Mouse (Mus musculus): ENCODE results near the gene Smim23.

The Smim23 gene

GRCm38 (mm10) chr11:32824505-32824904 lies at the start of gene Smim23:
Smim23 (minus strand) TSS chr11:32824605.
- DNase-seq (ENCODE audit: low spot score in 2 of 2): no peak

GRCm38 (mm10) chr11:32868619-32869383 lies 44.4 kb upstream of the Smim23 start:
- DNase-seq (ENCODE audit: low spot score in 2 of 2): no peak

GRCm38 (mm10) chr11:32864615-32865014 lies 40.2 kb upstream of the Smim23 start:
- no peak for DNase-seq (ENCODE audit: low spot score in 2 of 2)

- DNase-seq (ENCODE audit: low spot score in 2 of 2): peak in 1 of 2 experiments; percentile 48
Measured at GRCm38 (mm10) chr11:32857418-32857879, 33.0 kb upstream of the Smim23 start.

DNA sequence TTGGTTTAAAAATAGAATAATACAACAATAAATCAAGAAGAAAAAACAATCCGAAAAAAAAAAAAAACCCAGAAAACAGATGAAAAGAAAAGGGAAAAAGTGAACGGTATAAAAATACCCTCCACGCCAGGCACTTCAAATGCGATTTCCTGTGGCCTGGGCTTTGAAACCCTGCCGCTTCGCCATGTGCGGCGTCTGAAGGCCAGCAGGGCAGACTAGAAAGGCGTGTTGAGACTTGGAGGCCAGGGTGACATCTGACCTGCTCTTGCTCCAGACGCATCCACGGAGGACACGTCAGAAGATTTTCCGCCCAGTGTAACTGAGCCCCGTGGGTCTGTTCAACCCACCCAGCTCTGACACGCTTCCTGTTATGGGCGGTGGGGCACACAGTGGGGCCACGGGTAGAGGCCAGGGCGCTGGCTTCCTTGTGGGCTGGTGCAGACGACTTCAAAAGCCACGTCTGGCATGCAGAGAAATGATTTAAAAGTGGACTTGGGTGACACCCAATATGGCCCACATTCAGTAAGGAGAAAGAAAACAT lies 22.3 kb upstream of the Smim23 start:
- no peak for DNase-seq (ENCODE audit: low spot score in 2 of 2)

GRCm38 (mm10) chr11:32841169-32841568 lies 16.8 kb upstream of the Smim23 start:
- no peak for DNase-seq (ENCODE audit: low spot score in 2 of 2)

DNA sequence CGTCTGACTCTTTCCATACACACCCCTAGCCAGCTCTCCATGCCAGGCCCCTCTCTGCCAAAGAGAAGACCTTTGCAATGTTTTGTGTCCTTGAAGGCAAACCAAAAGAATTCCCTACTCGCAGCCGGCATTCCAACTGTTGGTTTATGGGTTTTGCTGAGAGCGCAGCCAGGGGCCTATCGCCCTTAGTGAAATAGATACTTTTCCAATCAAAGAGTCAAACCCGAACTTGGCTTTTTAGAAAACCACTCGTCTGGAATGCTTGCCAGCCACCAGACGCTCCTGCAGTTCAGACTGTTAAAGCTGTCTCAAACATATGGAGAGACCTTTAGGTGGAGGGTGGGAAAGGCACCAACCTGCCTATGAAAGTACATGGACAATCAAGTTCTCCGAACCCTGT lies 15.9 kb upstream of the Smim23 start:
- no peak for DNase-seq (ENCODE audit: low spot score in 2 of 2)

- DNase-seq (ENCODE audit: low spot score in 2 of 2): no peak
Measured at GRCm38 (mm10) chr11:32835022-32835421, 10.6 kb upstream of the Smim23 start.

- no peak for DNase-seq (ENCODE audit: low spot score in 2 of 2)
Measured at GRCm38 (mm10) chr11:32834367-32834918, 10.0 kb upstream of the Smim23 start.

DNA sequence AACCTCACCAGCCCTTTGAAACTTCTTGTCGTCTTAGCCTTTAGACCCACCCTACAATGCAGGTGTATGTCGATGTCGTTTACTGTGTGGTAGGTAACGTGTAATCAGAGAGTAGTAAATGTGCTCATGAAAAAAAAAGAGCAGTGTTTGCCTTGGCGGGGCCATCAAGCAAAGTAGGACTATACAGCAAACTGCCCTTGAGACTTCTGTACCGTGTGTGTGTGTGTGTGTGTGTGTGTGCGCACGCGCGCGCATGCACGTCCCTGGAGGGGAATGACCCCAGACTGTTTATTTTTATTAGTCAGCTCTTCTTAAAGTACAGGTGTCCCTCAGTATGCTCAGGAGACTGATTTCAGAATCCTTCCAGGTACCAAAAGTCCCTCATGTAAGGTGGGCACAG lies 6.8 kb downstream of the Smim23 start:
- DNase-seq (ENCODE audit: low spot score in 2 of 2): no peak

GRCm38 (mm10) chr11:32814286-32814685 lies 10.1 kb downstream of the Smim23 start:
- no peak for DNase-seq (ENCODE audit: low spot score in 2 of 2)

DNA sequence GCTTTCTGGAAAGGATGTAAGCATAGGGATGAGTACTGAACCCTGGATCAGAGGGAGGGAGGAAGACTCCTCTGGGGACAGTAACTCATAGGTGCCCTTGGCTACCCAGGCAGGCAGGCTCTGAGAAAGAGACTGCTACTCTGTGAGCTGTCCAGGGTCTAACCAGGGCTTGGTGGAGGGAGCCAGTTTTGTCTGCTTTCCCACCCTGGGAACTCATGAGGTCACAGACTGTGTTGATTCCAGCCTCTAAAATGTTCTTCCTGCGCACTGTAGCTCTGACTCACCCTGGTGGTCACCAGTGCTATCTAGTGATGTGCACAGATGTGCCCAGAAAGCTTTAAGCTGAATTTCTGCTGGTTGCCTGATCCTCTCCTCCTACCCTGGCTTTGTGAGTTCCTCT lies 15.3 kb downstream of the Smim23 start:
- no peak for DNase-seq (ENCODE audit: low spot score in 2 of 2)

- DNase-seq (ENCODE audit: low spot score in 2 of 2): no peak
Measured at GRCm38 (mm10) chr11:32805958-32806357, 18.4 kb downstream of the Smim23 start.

DNA sequence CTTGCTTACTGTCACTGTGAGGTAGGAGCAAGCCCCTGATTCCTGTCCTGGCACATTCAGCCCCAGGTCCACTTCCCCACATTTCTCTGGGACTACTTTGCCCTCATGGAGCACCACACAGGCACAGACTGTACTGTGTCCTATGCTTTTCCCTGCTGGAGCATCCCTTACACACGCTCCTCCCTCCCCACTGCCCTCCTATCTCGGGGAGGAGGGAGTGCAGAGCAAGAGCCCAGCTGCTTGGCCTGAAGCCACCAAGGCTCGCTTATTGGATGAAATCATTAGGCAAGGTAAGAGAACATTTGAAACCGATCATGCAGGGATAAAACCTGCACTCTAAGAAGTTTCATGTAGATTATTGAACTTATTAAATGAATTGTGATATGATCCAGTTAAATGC lies 20.7 kb downstream of the Smim23 start:
- DNase-seq (ENCODE audit: low spot score in 2 of 2): no peak

GRCm38 (mm10) chr11:32801715-32802114 lies 22.7 kb downstream of the Smim23 start:
- no peak for DNase-seq (ENCODE audit: low spot score in 2 of 2)

- DNase-seq (ENCODE audit: low spot score in 2 of 2): no peak
Measured at GRCm38 (mm10) chr11:32800929-32801375, 23.5 kb downstream of the Smim23 start.

- DNase-seq (ENCODE audit: low spot score in 2 of 2): no peak
Measured at GRCm38 (mm10) chr11:32798445-32798844, 26.0 kb downstream of the Smim23 start.

DNA sequence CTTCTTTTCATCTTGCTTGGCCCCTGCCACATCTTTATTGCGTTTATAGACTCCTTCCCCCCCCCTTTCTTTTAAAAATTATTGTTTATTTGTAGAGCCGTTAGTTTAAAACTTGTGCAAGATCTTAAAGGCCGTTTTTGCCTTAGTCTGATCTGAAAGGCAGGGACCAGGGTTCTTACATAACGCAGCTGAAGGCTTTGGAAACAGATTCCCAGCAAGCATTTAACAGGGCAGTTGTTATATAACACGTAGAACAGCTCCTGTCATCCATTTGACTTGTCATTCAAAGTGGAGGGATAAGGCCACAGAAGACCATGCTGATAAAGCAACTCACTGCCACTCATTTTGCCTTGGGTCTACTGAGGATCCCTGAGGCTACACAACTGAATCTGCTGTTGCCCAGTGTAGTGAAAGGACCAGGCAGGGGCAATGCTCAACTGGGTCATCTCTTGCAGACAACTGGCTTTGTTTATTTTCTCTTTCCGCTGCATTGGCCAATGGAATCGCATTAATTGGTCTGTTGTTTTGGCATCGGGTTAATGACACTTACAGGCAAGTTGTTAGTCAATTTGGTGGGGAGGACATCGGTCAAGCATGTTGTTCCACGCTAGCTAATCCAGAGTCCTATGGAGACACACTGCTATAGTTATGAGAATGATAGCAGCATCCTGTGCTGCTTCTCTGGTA lies 29.5 kb downstream of the Smim23 start:
- no peak for DNase-seq (ENCODE audit: low spot score in 2 of 2)

DNA sequence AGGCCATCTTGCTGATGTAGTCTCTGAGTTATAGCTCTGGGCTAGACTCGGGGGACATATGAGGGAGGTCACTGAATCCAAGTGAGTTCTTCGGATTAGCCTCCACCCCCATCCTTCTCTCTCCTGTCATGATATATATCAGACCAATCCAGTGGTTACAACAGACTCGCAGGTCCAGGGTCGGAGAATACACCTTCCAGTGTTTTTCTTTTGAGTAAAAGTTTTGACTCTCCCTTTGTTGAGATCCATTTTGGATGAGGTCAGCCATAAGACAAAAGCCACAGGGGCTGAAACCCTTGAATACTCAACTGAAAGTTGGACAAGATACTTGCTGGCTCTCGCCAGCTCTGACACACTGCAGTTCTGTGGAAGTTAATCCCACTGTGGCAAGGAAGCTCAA lies 38.2 kb downstream of the Smim23 start:
- DNase-seq (ENCODE audit: low spot score in 2 of 2): no peak

DNA sequence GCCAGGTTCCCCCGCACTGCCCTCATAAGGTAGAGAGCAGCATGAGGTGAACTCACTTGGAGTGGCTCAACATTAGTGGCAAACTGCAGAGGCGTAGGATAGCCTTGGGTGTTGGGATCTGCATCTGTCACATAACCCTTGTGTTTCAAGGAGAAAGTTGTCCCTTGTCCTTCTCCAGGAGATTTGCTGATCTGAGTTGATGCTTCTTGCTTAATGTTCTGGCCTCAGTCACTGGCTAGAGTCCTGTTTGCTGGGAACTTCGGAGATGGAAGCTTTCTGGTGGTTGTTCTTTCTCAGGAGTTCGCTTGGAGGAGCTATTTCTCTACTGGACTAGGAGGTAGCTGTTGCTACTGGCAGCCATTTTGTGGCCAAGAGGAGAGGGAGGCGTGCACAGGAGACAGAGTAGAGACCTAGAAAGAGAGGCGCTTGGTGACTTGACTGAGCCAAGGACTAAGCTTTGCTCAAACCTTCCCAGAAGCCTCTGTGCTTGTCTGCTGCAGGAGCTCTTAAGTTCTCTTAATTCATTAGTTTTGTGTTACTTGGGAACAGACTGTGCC lies 38.7 kb downstream of the Smim23 start:
- no peak for DNase-seq (ENCODE audit: low spot score in 2 of 2)

- peak in 1 of 2 experiments; percentile 22 for DNase-seq (ENCODE audit: low spot score in 2 of 2)
Measured at GRCm38 (mm10) chr11:32782724-32783123, 41.7 kb downstream of the Smim23 start.
